Mouse (Mus musculus) midbrain, embryonic 11.5 days (tissue): ENCODE data around the gene Pla2g4a. TPM values are rescaled to one million over a fixed set of nuclear protein-coding genes. Genes with fewer than 3 reads are reported as not detected.
A peak's percentile ranks its signal among the peaks of the same experiment; 100 is the strongest.

Experiments
- ATAC-seq: fragments of 200-750 bp; cut with Nextera tagmentation; 2 replicates; pipeline ENCODE4 v1.8.0; 2017; ENCODE audit warnings: moderate TSS enrichment, moderate library complexity; ENCODE audit not compliant: low FRiP score
- DNase-seq: peaks from one replicate; pipeline ENCODE4 v3.0.0; 2015; ENCODE audit warnings: low spot score; ENCODE audit errors: missing footprints
- H3K27ac ChIP-seq: fragments of 300-500 bp; sonication (generic); 2 replicates; pipeline ENCODE4 v1.5.1; 2014; ENCODE audit warnings: low read depth, low read length
- H3K27me3 ChIP-seq: fragments of 300-500 bp; sonication (generic); 2 replicates; pipeline ENCODE4 v1.6.1; 2014; ENCODE audit warnings: mild to moderate bottlenecking, low read length, moderate library complexity, mixed read lengths; ENCODE audit not compliant: control insufficient read depth, insufficient read depth
- H3K36me3 ChIP-seq: fragments of 300-500 bp; sonication (generic); 2 replicates; pipeline ENCODE4 v1.6.1; 2014; ENCODE audit warnings: mild to moderate bottlenecking, low read length, moderate library complexity, mixed read lengths; ENCODE audit not compliant: control insufficient read depth, insufficient read depth
- H3K4me1 ChIP-seq: fragments of 300-500 bp; sonication (generic); 2 replicates; pipeline ENCODE4 v1.6.1; 2014; ENCODE audit warnings: low read length; ENCODE audit not compliant: control insufficient read depth, insufficient read depth
- H3K4me2 ChIP-seq: fragments of 300-500 bp; sonication (generic); 2 replicates; pipeline ENCODE4 v1.6.1; 2014; ENCODE audit warnings: mild to moderate bottlenecking, moderate library complexity
- H3K4me3 ChIP-seq: fragments of 300-500 bp; sonication (generic); 2 replicates; pipeline ENCODE4 v1.5.1; 2014; ENCODE audit warnings: low read depth, low read length
- H3K9ac ChIP-seq: fragments of 300-500 bp; sonication (generic); 2 replicates; pipeline ENCODE4 v1.6.1; 2014; ENCODE audit warnings: low read length
- H3K9me3 ChIP-seq: fragments of 300-500 bp; sonication (generic); 2 replicates; pipeline ENCODE4 v1.6.1; 2016; ENCODE audit warnings: low read length; ENCODE audit not compliant: control insufficient read depth
- WGBS: fragments of 180-500 bp; shearing (Covaris S2); extraction: QIAGEN DNeasy Blood & Tissue Kit; methylation state at CpG from one replicate; pipeline ENCODE4 v1.1.7; 2014; 5-methylcytosine and 5-hydroxymethylcytosine counted together
- polyA plus RNA-seq: library from polyadenylated mRNA; unstranded; fragments of >200 nt; fragmentation: Nextera tagmentation; extraction: Ambion mirVana; gene quantifications from 2 replicates; pipeline ENCODE4 v1.2.1, GENCODE M21; 2014

The Pla2g4a gene
- polyA plus RNA-seq, 1 experiment from 2014 or later, result 3.6 TPM

DNA sequence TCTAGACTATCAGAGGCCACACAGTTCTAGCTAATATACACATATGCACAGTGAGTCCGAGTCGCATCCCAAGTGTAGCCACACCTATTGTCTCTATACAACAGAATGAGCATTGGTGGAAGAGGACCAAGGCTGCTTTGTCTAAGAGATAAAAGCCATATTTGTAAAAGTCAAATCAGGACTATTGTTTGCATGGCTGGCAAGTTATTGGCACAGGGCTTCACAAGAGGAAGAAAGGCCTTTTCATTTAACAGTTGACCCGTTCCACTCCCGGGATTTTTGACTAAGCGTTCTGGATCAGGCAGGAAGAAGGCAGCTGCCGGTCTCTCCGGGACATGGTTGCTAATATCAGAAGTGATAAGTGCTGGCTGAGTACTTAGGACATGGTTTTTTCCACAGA lies 41.8 kb downstream of the Pla2g4a start:
- H3K4me1 ChIP-seq, result no peaks in the 10 kb centered on the region
- 91% methylated on average over 7 of the region's 7 CpGs for WGBS
- H3K9ac ChIP-seq, result no peak overlapping the region
- H3K9me3 ChIP-seq, result no peaks in the 10 kb centered on the region
- no peaks in the 10 kb centered on the region for H3K27me3 ChIP-seq
- DNase-seq, result no peak
- ATAC-seq, result no peak
- no peak overlapping the region for H3K4me2 ChIP-seq
- H3K4me3 ChIP-seq, result no peak overlapping the region
- no peaks in the 10 kb centered on the region for H3K36me3 ChIP-seq
- H3K27ac ChIP-seq, result no peak overlapping the region

DNA sequence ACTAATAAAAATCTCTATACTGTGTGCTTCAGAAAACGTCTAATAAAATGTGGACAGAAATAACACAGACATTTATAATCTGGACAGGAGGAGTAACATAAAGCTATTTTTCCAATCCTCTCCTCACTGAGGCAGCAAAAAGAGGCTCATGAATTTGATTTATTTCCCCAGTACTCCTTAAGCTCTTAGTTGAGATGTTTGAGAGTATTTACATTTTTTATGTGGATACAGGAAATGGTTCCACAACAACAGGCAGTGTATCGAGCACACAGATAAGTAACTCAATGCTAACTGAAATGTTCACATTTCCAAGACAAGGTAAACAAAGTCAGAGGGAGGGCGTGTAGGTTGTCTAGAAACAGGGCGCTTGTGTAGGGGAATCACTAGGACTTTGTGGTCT lies 48.1 kb downstream of the Pla2g4a start:
- no peak for DNase-seq
- Histone ChIP-seq H3K27me3 (no peaks in the 10 kb centered on the region), H3K9ac (no peak overlapping the region), H3K36me3 (no peaks in the 10 kb centered on the region), H3K9me3 (no peaks in the 10 kb centered on the region), H3K27ac (no peak overlapping the region), H3K4me1 (no peaks in the 10 kb centered on the region), H3K4me2 (no peak overlapping the region), H3K4me3 (no peak overlapping the region)
- no peak for ATAC-seq
- WGBS, result 75% methylated on average over 4 of the region's 4 CpGs

DNA sequence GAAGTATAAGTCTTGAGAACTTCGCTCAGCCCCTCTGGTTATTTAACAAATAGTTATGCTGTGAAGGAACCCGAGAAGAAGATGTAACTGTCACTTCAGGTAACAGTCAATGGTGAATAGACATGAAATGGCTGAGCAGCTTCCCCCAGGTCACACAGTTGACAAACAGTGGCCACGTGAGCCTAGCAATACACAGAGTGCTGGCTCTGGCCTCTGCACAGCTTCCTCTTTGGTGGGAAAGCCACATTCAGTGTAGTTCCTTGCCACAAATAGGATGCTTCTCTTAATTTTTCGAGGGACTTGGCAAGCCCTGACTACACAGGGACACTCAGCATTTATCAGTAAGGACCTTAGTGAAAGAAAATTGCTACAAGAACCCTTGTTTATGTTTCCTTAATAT lies 50.0 kb downstream of the Pla2g4a start:
- Histone ChIP-seq H3K4me3 (no peak overlapping the region), H3K36me3 (no peaks in the 10 kb centered on the region), H3K4me2 (no peak overlapping the region), H3K4me1 (no peaks in the 10 kb centered on the region), H3K27me3 (no peaks in the 10 kb centered on the region), H3K9ac (no peak overlapping the region), H3K9me3 (no peaks in the 10 kb centered on the region), H3K27ac (no peak overlapping the region)
- ATAC-seq, result no peak
- DNase-seq, result no peak
- 74% methylated on average over 4 of the region's 4 CpGs for WGBS

DNA sequence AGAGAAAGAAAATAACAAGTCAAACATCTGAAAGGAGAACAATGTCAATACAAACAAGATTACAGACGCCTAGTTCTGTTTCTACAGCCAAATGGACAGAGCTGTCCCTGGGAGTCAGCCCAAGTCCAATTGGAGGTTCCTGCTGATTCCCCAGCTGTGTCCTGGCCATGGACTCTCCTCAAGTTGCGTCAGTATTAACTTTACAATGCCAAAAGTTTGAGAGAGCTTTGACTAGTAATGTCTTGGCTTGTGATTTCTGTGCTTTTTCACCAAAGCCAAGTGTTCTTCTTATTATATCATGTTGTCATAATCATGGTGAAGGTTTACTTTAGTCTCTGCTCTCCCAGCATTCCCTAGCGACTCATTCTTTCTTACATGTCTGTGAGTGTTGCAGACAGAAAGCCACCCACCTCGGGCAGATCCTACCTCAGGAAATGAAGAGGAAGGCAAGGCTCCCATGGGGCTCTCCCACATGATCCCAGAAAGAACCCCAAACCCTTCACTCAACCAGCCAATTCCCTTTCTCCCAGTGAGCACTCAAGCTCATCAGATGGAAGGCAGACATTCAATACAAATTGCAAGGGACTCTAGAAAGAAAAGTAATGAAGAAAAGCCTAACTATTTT lies 63.0 kb downstream of the Pla2g4a start:
- no peak for DNase-seq
- 78% methylated on average over 4 of the region's 4 CpGs for WGBS
- no peak overlapping the region for H3K4me2 ChIP-seq
- no peak for ATAC-seq
- no peaks in the 10 kb centered on the region for H3K36me3 ChIP-seq
- no peak overlapping the region for H3K4me3 ChIP-seq
- no peak overlapping the region for H3K27ac ChIP-seq
- no peaks in the 10 kb centered on the region for H3K27me3 ChIP-seq
- no peak overlapping the region for H3K9ac ChIP-seq
- H3K4me1 ChIP-seq, result no peaks in the 10 kb centered on the region
- H3K9me3 ChIP-seq, result no peaks in the 10 kb centered on the region

DNA sequence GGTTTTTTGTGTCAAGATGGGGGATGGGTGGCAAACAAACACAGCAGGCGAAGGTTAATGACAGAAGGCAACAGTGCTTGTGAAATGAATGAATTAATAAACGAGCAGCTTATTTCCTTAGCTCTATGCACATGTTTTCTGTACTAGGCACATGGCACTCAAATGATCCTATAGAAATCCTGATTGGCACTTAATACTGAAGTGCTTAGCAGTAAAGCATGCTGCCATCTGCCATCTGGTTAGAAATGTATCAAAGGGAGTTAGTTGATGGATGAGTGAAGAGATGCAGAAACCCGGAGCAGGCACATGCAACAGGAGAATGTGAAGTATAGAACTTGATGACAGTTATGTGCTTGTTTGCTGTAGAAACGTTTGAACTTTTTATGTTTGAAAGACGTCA lies 64.5 kb downstream of the Pla2g4a start:
- no peaks in the 10 kb centered on the region for H3K27me3 ChIP-seq
- ATAC-seq (peak; percentile 58), DNase-seq (no peak)
- 76% methylated on average over 5 of the region's 5 CpGs for WGBS
- no peak overlapping the region for H3K9ac ChIP-seq
- no peak overlapping the region for H3K27ac ChIP-seq
- H3K4me1 ChIP-seq, result no peaks in the 10 kb centered on the region
- H3K9me3 ChIP-seq, result no peaks in the 10 kb centered on the region
- H3K4me3 ChIP-seq, result no peak overlapping the region
- no peaks in the 10 kb centered on the region for H3K36me3 ChIP-seq
- H3K4me2 ChIP-seq, result no peak overlapping the region

DNA sequence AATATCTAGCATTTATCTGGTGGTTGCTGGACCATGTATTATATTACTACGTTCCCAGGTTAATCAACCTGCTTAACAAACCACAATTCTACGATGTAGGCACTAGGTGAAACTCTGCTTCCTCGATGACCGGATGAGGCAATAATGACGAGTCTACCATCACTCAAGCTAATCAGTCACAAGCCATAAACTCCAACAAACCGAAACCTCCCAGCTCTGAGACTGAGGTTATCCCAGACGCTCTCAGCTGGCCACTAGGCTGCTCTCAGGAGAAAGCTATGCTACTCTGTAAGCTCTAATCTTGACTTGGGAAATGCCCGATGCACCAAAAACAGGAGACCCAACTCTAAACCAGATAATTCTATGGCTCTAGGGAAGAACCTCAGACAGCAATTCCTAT lies 66.2 kb downstream of the Pla2g4a start:
- H3K4me1 ChIP-seq, result no peaks in the 10 kb centered on the region
- no peaks in the 10 kb centered on the region for H3K27me3 ChIP-seq
- H3K4me3 ChIP-seq, result no peak overlapping the region
- no peak for DNase-seq
- H3K4me2 ChIP-seq, result no peak overlapping the region
- no peak for ATAC-seq
- H3K9ac ChIP-seq, result no peak overlapping the region
- H3K27ac ChIP-seq, result no peak overlapping the region
- H3K36me3 ChIP-seq, result no peaks in the 10 kb centered on the region
- no peaks in the 10 kb centered on the region for H3K9me3 ChIP-seq
- 91% methylated on average over 8 of the region's 8 CpGs for WGBS

DNA sequence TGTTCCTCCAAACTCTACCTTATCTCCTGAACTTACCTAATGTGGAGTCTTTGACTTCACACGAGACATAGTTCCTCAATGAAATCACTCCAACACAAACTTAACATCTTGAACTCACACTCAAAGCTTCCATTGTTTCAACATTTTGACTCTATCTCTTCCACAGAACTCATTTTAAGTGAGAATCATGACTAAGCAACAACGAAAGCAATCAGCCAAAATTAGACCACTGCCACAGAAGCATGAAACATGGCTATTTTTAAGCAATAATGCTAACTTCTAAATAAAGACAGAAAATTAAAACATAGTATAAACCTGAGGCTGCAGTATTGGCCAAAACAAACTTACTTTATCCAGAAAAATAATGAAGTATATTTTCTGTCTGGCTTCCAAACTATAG lies 67.2 kb downstream of the Pla2g4a start:
- Histone ChIP-seq H3K9me3 (no peaks in the 10 kb centered on the region), H3K27me3 (no peaks in the 10 kb centered on the region), H3K27ac (no peak overlapping the region), H3K36me3 (no peaks in the 10 kb centered on the region), H3K4me3 (no peak overlapping the region), H3K9ac (no peak overlapping the region), H3K4me1 (no peaks in the 10 kb centered on the region), H3K4me2 (no peak overlapping the region)
- ATAC-seq (no peak), DNase-seq (no peak)
- 82% methylated on average over 2 of the region's 2 CpGs for WGBS

DNA sequence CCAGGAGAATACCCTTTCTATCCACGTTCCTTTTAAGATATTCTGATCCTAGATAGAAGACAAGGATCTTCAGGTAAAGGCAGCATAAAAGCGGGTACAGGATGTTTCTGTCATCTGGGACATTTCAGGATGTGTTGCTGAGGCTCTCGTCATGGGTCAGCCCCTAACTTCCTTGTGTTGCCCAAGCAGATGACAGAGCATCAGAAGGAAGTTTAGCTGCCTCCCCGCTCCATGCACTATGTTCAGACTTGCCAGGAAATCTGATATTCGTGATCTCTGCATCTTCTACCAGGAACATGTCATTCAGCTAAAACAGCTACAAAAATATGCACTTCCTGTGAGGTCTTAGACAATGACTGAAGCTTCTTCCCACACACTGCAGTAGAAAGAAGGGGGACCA lies 70.0 kb downstream of the Pla2g4a start:
- no peaks in the 10 kb centered on the region for H3K9me3 ChIP-seq
- WGBS, result 75% methylated on average over 5 of the region's 5 CpGs
- H3K4me3 ChIP-seq, result no peak overlapping the region
- no peaks in the 10 kb centered on the region for H3K27me3 ChIP-seq
- H3K4me1 ChIP-seq, result no peaks in the 10 kb centered on the region
- H3K36me3 ChIP-seq, result no peaks in the 10 kb centered on the region
- no peak overlapping the region for H3K4me2 ChIP-seq
- no peak for DNase-seq
- H3K9ac ChIP-seq, result no peak overlapping the region
- ATAC-seq, result no peak
- no peak overlapping the region for H3K27ac ChIP-seq

DNA sequence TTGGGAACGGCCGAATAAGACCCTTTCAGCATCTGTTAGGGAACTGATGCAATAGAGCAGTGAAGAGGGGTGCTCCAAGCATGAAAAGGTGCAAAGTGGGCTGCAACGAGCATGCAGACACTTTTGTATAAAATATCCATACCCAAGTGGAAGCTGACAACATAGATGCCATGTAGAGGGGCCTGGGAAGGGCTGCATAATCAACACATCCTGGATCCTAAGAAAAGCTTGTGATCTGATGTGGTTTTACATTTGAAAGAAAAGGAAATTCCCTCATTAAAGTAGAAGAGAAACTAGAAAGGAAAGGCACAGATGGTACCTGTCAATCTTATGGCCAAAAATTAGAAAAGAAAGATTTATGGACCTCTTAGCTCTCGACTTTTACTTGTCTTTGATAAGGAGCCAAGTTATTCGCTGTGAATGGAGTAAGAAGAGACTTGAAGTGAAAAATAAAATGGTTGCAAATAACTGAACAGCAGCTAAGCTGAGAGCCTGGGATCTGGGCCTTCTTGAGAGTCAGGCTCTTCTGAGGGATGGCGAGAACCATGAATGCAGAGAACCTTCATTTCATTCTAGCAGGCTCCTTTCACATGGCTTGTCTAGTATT lies 78.6 kb downstream of the Pla2g4a start:
- Histone ChIP-seq H3K4me2 (no peak overlapping the region), H3K27ac (no peak overlapping the region), H3K9ac (no peak overlapping the region), H3K4me3 (no peak overlapping the region), H3K27me3 (no peaks in the 10 kb centered on the region), H3K4me1 (no peaks in the 10 kb centered on the region), H3K36me3 (no peaks in the 10 kb centered on the region), H3K9me3 (no peaks in the 10 kb centered on the region)
- DNase-seq (no peak), ATAC-seq (no peak)
- 79% methylated on average over 6 of the region's 6 CpGs for WGBS
